Mouse (Mus musculus) adrenal gland, postnatal 14 days (tissue): Measurements from ENCODE around the gene Net1. TPM values are rescaled to one million over a fixed set of nuclear protein-coding genes. Genes with fewer than 3 reads are reported as not detected.

Source experiments
- microRNA-seq, 2 experiments: library from miRNA; unstranded; fragments of <30 nt; microRNA quantifications; one replicate each; pipeline ENCODE4 v1.2.0; 2021
- total RNA-seq: library from RNA; stranded (reverse); gene quantifications from 2 replicates; pipeline ENCODE4 v1.2.3, GENCODE M21; 2021

The Net1 gene
- total RNA-seq, 1 experiment from 2014 or later, result 89.3 TPM

Small RNA genes lying within 50 kb of the gene (microRNA-seq; reads per million reads assigned to microRNA genes)
- gene Gm22460, result 0 reads per million in 2 experiments

Other genes with a start within 250 kb of the Net1 start
- not detected in 2 replicates for gene Calml3, start 113.9 kb downstream of the Net1 start, total RNA-seq
- gene Calm4, start 80.5 kb downstream of the Net1 start, total RNA-seq, result not detected in 2 replicates
- gene Calm5, start 64.0 kb downstream of the Net1 start, total RNA-seq, result not detected in 2 replicates
- not detected in 2 replicates for gene Tubal3, start 54 bp upstream of the Net1 start, total RNA-seq
- not detected in 2 replicates for gene Ucn3, start 27.1 kb upstream of the Net1 start, total RNA-seq
- 4.2 and 21.4 TPM in 2 replicates for gene Akr1c14, start 130.8 kb upstream of the Net1 start, total RNA-seq
- gene Akr1c18, start 232.4 kb upstream of the Net1 start, total RNA-seq, result 1,308 and 2,595 TPM in 2 replicates